Mouse (Mus musculus): ENCODE results near the gene Pnrc2.

Pnrc2 gene

DNA sequence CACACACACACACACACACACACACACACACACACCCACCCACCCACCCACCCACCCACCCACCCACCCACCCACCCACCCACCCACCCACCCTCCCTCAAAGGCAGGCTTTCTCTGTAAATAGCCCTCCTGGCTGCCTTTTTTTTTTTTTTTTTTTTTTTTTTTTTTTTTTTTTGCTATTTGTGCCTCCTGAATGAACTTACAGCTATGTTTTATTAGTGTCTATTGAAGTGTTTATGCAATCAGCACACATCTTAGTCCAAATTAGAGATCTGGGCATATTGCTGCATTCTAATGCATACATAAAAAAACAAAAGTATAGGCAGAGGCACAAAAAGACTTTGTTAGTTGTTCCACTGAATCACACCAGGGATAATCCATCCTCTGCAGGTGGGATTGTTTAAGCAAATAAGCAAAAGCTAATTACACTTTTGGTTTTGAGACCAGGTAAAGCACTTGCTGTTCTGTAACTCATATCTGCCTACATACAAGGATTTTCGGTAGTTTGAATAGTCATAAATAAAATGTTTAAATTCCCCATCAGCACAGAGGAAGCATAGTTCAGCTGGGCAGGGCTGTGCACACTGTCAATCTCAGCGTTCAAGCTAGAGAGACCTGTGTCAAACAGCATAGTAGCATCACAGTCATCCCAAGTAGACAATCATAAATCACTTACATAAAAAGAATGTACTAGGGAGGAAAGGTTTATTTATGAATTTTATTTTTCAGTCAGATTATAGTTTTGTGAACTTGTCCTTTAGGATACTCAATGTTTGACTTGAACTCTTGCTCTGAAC, 3.2 kb downstream of the Pnrc2 start:
- no peak for DNase-seq (ENCODE audit: low spot score)

DNA sequence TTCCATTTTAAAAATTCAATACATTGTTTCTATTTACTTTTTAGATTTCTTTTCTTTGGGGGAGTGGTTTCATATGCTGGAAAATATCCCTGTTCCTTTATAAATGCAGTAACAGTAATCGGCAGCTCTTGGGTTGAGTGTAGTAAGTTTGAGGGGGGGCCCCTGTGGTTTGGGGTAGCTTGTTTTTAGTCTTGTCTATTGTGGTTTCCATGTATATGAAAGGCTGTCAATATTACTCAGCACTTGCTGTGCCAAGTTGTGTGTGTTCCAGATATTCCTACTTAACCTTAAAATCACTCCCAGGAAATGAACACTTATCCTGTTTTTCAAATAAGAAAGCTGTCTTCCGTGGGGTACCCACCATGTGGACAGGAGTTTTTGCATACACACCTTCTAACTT, 4.7 kb downstream of the Pnrc2 start:
- no peak for DNase-seq (ENCODE audit: low spot score)

- no peak for DNase-seq (ENCODE audit: low spot score)
Measured at GRCm38 (mm10) chr4:135857597-135858186, 16.0 kb downstream of the Pnrc2 start.

DNA sequence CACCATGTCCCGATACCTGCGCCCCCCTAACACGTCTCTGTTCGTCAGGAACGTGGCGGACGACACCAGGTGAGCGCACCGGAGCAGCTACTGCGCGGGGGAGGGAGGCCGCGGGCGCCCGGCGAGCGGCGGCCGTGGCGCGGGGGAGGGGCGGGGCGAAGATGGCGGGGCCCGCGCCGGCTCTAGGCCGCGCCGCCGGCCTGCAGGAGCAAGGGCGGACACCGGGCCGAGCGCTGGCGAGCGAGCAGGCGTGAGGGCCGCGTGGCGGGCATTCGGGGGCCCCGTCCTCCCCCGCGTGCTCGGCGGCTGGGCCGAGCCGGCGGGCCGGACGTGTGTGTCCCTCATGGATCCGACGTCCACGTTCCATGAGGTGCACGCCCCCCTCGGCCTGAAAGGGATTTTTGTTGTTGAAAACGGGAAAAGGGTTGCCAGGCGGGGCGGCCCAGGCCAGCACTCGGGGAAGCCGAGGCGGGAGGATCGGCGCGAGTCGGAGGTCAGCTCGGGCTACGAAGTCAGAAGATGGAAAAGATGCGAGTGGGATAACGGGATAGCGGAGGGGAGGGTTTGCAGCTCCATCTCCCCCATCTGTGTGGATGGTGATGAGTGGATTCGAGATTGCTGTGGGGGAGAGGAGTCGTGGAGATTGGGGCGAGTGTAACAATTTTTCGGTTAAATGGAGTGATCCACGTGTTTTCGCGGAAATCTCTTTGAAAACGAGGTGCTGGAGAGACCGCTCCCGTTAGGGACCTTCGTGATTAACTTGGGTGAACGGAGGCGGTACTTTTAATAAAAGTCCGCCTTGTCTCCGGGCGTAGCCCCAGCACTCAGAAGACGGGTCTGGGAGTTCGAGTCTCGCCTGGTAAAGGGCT, 17.2 kb downstream of the Pnrc2 start:
- peak; percentile 74 for DNase-seq (ENCODE audit: low spot score)

DNA sequence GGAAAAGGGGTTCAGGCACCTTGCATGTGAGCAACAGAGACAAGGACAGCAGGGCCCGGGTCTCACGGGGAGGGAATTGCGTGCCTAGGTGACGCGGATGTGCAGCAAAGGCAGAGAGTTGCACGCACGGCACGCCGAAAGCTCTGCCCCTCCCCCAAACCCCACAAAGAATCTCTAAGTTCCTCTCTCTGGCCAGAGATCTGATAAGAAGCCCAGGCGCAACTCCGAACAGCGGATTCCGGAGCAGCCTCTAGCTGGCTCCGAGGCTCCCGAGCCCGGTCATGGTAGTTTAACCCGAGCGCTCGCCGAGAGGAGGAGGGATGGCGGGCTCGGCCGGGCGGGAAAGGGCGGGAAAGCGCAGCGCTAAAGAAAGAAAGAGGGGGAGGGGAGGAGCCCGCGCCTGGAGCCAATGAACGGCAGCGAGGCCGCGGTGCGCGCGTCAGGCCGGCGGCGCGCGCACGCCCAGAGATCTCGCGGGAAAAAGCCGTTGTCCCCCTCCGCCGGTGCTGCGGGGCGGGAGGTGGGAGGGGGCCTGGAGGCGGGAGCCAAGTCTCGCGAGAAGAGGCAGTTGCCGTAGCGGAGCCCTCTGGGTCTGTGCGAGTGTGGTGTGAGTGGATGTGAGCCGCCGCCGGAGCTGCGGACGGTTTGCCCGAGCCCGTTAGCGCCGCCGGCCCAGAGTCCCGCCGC, 18.0 kb downstream of the Pnrc2 start, which contains the start of gene Srsf10:
Gene Srsf10, plus strand, starts transcription at position 212 of the 687 bp plus-strand sequence.
- DNase-seq (ENCODE audit: low spot score) = peak; percentile 98

GRCm38 (mm10) chr4:135855080-135855479, 18.6 kb downstream of the Pnrc2 start:
- no peak for DNase-seq (ENCODE audit: low spot score)

DNA sequence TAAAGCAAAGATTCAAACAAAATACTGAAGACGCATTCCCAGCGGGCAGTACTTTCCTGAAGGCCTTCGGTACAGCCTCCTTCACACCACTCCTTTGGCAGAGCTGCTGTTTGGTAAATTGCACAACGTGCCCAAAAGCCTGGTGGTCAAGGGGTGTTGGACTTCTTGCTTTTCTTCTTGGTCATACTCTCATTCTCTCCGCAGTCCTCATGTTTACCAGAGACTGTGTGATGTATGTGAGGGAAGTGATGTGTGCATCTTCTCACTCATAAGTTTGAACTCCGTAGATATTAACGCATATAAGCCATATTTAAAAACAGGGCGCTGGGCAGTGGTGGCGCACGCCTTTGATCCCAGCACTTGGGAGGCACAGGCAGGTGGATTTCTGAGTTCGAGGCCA, 19.0 kb downstream of the Pnrc2 start:
- no peak for DNase-seq (ENCODE audit: low spot score)

GRCm38 (mm10) chr4:135853987-135854546, 19.6 kb downstream of the Pnrc2 start:
- DNase-seq (ENCODE audit: low spot score) = no peak

DNA sequence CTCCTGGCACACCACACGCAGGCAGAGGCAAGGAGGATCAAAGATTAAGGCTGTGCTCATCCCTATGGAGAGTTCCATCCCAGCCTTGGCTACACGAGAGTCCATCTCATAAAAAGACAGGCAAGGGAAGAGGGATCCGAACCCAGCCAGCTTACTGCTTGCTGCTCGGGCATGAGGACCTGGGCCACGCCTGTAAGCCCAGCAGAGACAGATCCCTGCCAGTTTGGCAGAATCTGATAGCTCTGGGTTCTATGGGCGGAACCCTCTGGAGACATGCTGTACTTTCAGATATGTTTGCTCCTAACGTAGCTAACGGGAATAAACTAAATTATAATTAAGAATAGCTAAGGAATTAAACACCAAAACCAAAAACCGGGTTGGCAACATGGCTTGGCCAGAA, 21.7 kb downstream of the Pnrc2 start:
- DNase-seq (ENCODE audit: low spot score) = no peak

GRCm38 (mm10) chr4:135850411-135851095, 23.1 kb downstream of the Pnrc2 start:
- DNase-seq (ENCODE audit: low spot score) = no peak

- no peak for DNase-seq (ENCODE audit: low spot score)
Measured at GRCm38 (mm10) chr4:135847581-135847980, 26.1 kb downstream of the Pnrc2 start.

DNA sequence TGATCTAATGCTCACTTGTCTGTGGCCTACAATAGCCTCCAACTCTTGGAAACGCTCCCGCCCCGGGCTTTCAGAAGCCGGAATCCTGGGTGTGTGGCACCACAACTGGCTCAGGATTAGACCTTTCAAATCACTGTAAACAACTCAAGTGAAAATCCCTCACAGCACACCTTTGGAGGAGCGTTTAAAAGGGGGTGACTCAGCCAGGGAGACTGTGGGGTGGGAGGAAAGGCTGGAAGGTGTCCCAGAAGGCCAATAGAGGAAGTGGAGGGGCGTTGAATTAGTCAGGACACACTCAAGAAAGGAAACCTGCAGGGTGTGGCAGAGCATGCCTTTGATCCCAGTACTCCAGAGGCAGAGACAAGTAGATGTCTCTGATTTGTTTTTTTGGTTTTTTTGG, 29.2 kb downstream of the Pnrc2 start:
- DNase-seq (ENCODE audit: low spot score) = no peak

GRCm38 (mm10) chr4:135839293-135840011, 34.2 kb downstream of the Pnrc2 start:
- no peak for DNase-seq (ENCODE audit: low spot score)

- no peak for DNase-seq (ENCODE audit: low spot score)
Measured at GRCm38 (mm10) chr4:135838925-135839292, 34.7 kb downstream of the Pnrc2 start.

DNA sequence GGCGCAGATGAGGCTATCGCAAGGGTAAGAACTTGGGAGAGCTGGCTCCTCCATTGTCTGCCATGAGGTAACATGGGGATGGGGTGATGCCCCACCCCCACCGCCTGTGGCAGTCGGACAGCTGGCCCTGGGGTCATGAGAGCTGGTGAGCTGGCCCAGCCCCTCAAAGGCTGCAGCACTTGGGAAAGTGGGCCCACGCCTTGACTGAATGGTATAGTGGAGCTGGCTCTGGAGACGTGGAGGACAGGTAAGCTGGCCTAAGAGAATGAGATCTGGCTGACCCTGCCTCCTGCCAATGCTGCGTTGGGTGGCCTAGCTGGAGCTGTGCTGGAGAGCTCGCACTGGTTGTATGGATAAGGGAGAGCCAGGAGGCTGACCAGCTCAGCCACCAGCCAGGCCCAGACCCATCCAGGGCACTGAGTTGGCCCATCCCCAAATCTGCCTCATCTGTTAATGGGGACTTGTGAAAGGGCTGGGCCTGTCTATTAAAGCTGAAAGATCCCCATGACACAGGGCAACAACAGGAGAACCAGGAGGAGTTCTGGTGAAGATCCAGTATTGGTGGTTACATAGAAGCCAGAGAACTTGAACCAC, 39.4 kb downstream of the Pnrc2 start:
- DNase-seq (ENCODE audit: low spot score) = no peak

DNA sequence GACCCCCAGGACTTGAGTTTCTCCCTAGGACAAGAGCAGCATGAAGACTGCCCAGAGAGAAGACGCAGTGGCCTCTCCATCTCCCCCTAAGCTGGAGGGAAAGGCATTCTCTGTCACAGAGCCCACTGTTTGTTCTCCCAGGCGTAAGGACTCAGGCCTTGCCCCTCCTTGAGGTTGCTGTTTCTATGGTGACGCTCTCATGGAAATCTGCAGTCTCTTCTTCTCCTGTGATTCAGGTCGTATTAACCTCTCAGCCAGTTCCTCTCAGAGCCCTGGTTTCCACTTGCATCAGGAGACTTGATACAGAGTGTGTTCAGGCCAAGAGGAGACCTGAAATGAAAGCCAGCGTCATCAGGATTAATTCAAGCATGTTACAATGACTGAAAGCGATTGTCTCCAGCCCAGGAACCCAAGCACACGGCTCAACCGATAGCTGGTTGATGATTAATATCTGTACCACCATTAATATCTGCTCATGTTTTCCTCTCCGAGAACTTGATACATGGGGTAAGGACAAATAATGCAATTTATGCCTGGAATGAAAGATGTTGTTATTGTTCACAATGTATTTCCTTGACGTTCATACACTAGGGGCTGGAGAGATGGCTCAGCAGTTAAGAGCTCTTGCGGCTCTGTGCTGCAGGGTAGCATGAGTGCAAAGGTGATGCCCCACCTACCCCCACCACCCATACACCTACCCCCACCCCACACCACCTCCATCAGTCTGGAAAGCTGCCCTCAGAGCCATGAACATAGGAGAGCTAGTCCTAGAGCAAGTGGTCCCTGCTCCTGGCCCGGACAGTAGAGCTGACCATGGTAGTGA, 40.1 kb downstream of the Pnrc2 start:
- DNase-seq (ENCODE audit: low spot score) = no peak

DNA sequence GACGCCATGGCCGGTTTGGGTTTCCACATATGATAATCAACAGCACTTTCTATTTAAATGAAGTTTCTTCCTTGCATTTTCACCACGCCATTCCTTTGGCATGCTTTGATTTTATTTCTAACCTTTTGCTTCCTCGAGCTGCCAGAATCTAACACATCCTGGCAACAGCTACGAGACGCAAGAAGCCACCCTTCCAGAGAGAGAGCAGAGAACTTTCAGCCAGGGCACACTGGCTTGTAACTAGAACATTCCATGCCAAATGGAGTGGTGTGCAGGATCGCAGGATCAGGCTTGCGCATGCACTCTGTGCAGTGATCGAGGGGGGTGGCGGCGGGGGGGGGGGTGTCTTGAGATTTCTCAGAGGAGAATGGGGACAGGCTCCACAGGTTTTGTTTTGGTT, 41.6 kb downstream of the Pnrc2 start:
- DNase-seq (ENCODE audit: low spot score) = no peak

DNA sequence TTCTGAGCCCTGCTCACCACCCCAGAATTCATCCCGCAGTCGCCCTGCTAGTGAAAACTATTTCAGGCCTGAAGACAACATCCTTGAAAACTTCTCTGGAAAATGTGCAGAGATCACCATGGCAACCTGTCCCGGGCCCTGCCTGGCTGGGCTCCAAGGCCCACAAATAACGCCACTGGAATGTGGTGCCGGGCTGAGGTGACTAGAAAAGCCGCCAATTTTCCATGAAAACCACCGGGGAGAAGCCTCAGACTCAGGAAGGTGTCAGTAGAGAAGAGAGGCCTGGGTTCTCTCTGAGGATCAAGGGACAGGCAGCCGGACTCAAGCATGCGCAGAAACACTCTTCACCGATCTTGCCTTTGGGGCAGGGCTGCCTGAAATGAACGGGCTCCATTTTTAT, 45.2 kb downstream of the Pnrc2 start:
- peak; percentile 61 for DNase-seq (ENCODE audit: low spot score)

DNA sequence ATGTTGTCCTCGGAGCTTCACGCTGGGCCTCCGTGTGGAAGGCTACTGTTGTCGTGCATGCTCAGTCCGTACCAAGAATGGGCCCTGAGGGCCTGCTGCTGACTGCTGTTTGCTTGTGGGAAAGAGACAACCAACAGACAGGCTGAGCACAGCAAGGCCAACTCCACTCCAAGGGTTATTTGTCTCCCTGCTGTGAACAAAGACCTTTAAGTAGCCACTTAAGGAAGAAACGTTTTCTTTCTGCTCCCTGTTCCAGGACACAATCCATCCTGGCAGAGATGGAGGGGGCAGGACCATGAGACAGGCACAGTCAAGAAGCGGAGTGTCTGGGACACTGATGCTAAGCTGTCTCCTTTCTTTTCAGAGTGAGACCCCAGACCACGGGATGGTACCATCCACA, 49.4 kb downstream of the Pnrc2 start:
- DNase-seq (ENCODE audit: low spot score) = no peak
